Mouse (Mus musculus): ENCODE data around the gene Rap2b. TPM values are rescaled to one million over a fixed set of nuclear protein-coding genes. Genes with fewer than 3 reads are reported as not detected.
A peak's percentile ranks its signal among the peaks of the same experiment; 100 is the strongest.

The Rap2b gene
- polyA plus RNA-seq, 1 experiment from 2014 or later, result 13.1 TPM

- no peak overlapping the region for H3K4me3 ChIP-seq (replicated peaks; ENCODE audit: low read length)
- 81% methylated on average over 1 of the region's 1 CpGs for WGBS
Measured at GRCm38 (mm10) chr3:61349433-61349832, 12.0 kb upstream of the Rap2b start.

GRCm38 (mm10) chr3:61355464-61355863, 6.0 kb upstream of the Rap2b start:
- no peaks in the 10 kb centered on the region for H3K27me3 ChIP-seq (ENCODE audit: control insufficient read depth, insufficient read depth, low read length)
- ATAC-seq (ENCODE audit: low FRiP score), result no peak

More at GRCm38 (mm10) chr3:61349433-61349832, 12.0 kb upstream of the Rap2b start:
- no peaks in the 10 kb centered on the region for H3K4me1 ChIP-seq (replicated peaks; ENCODE audit: control insufficient read depth, insufficient read depth, low read length)
- H3K27me3 ChIP-seq (ENCODE audit: control insufficient read depth, insufficient read depth, low read length), result no peaks in the 10 kb centered on the region
- H3K36me3 ChIP-seq (replicated peaks; ENCODE audit: control insufficient read depth, insufficient read depth), result no peaks in the 10 kb centered on the region
- DNase-seq (ENCODE audit: low spot score) (no peak), ATAC-seq (ENCODE audit: low FRiP score) (no peak)
- H3K4me2 ChIP-seq (replicated peaks), result no peak overlapping the region
- H3K9ac ChIP-seq, result no peak overlapping the region
- no peak overlapping the region for H3K27ac ChIP-seq
- H3K9me3 ChIP-seq (ENCODE audit: control insufficient read depth, low read length), result no peaks in the 10 kb centered on the region

GRCm38 (mm10) chr3:61358107-61358506, 3.3 kb upstream of the Rap2b start:
- ATAC-seq (ENCODE audit: low FRiP score) (no peak), DNase-seq (ENCODE audit: low spot score) (peak; percentile 62)
- H3K4me2 ChIP-seq (replicated peaks), result no peak overlapping the region
- H3K9ac ChIP-seq, result no peak overlapping the region
- no peaks in the 10 kb centered on the region for H3K4me1 ChIP-seq (replicated peaks; ENCODE audit: control insufficient read depth, insufficient read depth, low read length)
- H3K9me3 ChIP-seq (ENCODE audit: control insufficient read depth, low read length), result no peaks in the 10 kb centered on the region
- no peak overlapping the region for H3K4me3 ChIP-seq (replicated peaks; ENCODE audit: low read length)
- WGBS, result 45% methylated on average over 6 of the region's 6 CpGs
- no peaks in the 10 kb centered on the region for H3K36me3 ChIP-seq (replicated peaks; ENCODE audit: control insufficient read depth, insufficient read depth)
- H3K27ac ChIP-seq, result no peak overlapping the region
- H3K27me3 ChIP-seq (ENCODE audit: control insufficient read depth, insufficient read depth, low read length), result no peaks in the 10 kb centered on the region

More at GRCm38 (mm10) chr3:61355464-61355863, 6.0 kb upstream of the Rap2b start:
- WGBS, result 58% methylated on average over 1 of the region's 1 CpGs
- Histone ChIP-seq H3K4me1 (replicated peaks; ENCODE audit: control insufficient read depth, insufficient read depth, low read length) (no peaks in the 10 kb centered on the region), H3K27ac (no peak overlapping the region), H3K9me3 (ENCODE audit: control insufficient read depth, low read length) (no peaks in the 10 kb centered on the region), H3K9ac (no peak overlapping the region), H3K4me3 (replicated peaks; ENCODE audit: low read length) (no peak overlapping the region), H3K4me2 (replicated peaks) (no peak overlapping the region), H3K36me3 (replicated peaks; ENCODE audit: control insufficient read depth, insufficient read depth) (no peaks in the 10 kb centered on the region)
- no peak for DNase-seq (ENCODE audit: low spot score)

- DNase-seq (ENCODE audit: low spot score), result no peak
- no peaks in the 10 kb centered on the region for H3K36me3 ChIP-seq (replicated peaks; ENCODE audit: control insufficient read depth, insufficient read depth)
- WGBS, result 63% methylated on average over 7 of the region's 7 CpGs
- H3K27ac ChIP-seq, result no peak overlapping the region
- no peak overlapping the region for H3K9ac ChIP-seq
- H3K4me2 ChIP-seq (replicated peaks), result no peak overlapping the region
- H3K4me1 ChIP-seq (replicated peaks; ENCODE audit: control insufficient read depth, insufficient read depth, low read length), result no peaks in the 10 kb centered on the region
- no peaks in the 10 kb centered on the region for H3K27me3 ChIP-seq (ENCODE audit: control insufficient read depth, insufficient read depth, low read length)
- no peak overlapping the region for H3K4me3 ChIP-seq (replicated peaks; ENCODE audit: low read length)
- H3K9me3 ChIP-seq (ENCODE audit: control insufficient read depth, low read length), result no peaks in the 10 kb centered on the region
- no peak for ATAC-seq (ENCODE audit: low FRiP score)
Measured at GRCm38 (mm10) chr3:61358756-61359293, 2.6 kb upstream of the Rap2b start.

- no peaks in the 10 kb centered on the region for H3K9me3 ChIP-seq (ENCODE audit: control insufficient read depth, low read length)
- peaks cover 18% of the 10 kb centered on the region for H3K4me1 ChIP-seq (replicated peaks; ENCODE audit: control insufficient read depth, insufficient read depth, low read length)
- H3K27ac ChIP-seq, result peak overlapping the region; percentile 72
- peak overlapping the region; percentile 91 for H3K4me2 ChIP-seq (replicated peaks)
- peak overlapping the region; percentile 84 for H3K4me3 ChIP-seq (replicated peaks; ENCODE audit: low read length)
- WGBS, result 7% methylated on average over 9 of the region's 9 CpGs
- peak overlapping the region; percentile 54 for H3K9ac ChIP-seq
- no peaks in the 10 kb centered on the region for H3K36me3 ChIP-seq (replicated peaks; ENCODE audit: control insufficient read depth, insufficient read depth)
- H3K27me3 ChIP-seq (ENCODE audit: control insufficient read depth, insufficient read depth, low read length), result no peaks in the 10 kb centered on the region
- DNase-seq (ENCODE audit: low spot score), result no peak
- ATAC-seq (ENCODE audit: low FRiP score), result no peak
Measured at GRCm38 (mm10) chr3:61362821-61363160, 1.4 kb downstream of the Rap2b start.

- Histone ChIP-seq H3K36me3 (replicated peaks; ENCODE audit: control insufficient read depth, insufficient read depth) (no peaks in the 10 kb centered on the region), H3K4me3 (replicated peaks; ENCODE audit: low read length) (peak overlapping the region; percentile 84), H3K9ac (peak overlapping the region; percentile 82), H3K4me1 (replicated peaks; ENCODE audit: control insufficient read depth, insufficient read depth, low read length) (peaks cover 24% of the 10 kb centered on the region), H3K9me3 (ENCODE audit: control insufficient read depth, low read length) (no peaks in the 10 kb centered on the region), H3K4me2 (replicated peaks) (peak overlapping the region; percentile 91), H3K27ac (peak overlapping the region; percentile 72), H3K27me3 (ENCODE audit: control insufficient read depth, insufficient read depth, low read length) (no peaks in the 10 kb centered on the region)
- WGBS, result under 1% methylated on average over 30 of the region's 30 CpGs
- ATAC-seq (ENCODE audit: low FRiP score) (peak; percentile 92), DNase-seq (ENCODE audit: low spot score) (peak; percentile 93)
Measured at GRCm38 (mm10) chr3:61363161-61363988, 1.9 kb downstream of the Rap2b start.

- peak overlapping the region; percentile 83 for H3K27ac ChIP-seq
Measured at GRCm38 (mm10) chr3:61363989-61364660, 2.7 kb downstream of the Rap2b start.

GRCm38 (mm10) chr3:61364661-61364977, 3.2 kb downstream of the Rap2b start:
- ATAC-seq (ENCODE audit: low FRiP score) (peak; percentile 53), DNase-seq (ENCODE audit: low spot score) (no peak)
- Histone ChIP-seq H3K27ac (peak overlapping the region; percentile 83), H3K9me3 (ENCODE audit: control insufficient read depth, low read length) (no peaks in the 10 kb centered on the region), H3K4me2 (replicated peaks) (peak overlapping the region; percentile 91), H3K9ac (peak overlapping the region; percentile 82), H3K27me3 (ENCODE audit: control insufficient read depth, insufficient read depth, low read length) (no peaks in the 10 kb centered on the region), H3K36me3 (replicated peaks; ENCODE audit: control insufficient read depth, insufficient read depth) (no peaks in the 10 kb centered on the region), H3K4me3 (replicated peaks; ENCODE audit: low read length) (peak overlapping the region; percentile 84), H3K4me1 (replicated peaks; ENCODE audit: control insufficient read depth, insufficient read depth, low read length) (peaks cover 29% of the 10 kb centered on the region)
- WGBS, result 1% methylated on average over 33 of the region's 33 CpGs

More at GRCm38 (mm10) chr3:61363989-61364660, 2.7 kb downstream of the Rap2b start:
- Histone ChIP-seq H3K9ac (peak overlapping the region; percentile 82), H3K4me3 (replicated peaks; ENCODE audit: low read length) (peak overlapping the region; percentile 84), H3K36me3 (replicated peaks; ENCODE audit: control insufficient read depth, insufficient read depth) (no peaks in the 10 kb centered on the region), H3K9me3 (ENCODE audit: control insufficient read depth, low read length) (no peaks in the 10 kb centered on the region), H3K27me3 (ENCODE audit: control insufficient read depth, insufficient read depth, low read length) (no peaks in the 10 kb centered on the region), H3K4me1 (replicated peaks; ENCODE audit: control insufficient read depth, insufficient read depth, low read length) (peaks cover 29% of the 10 kb centered on the region), H3K4me2 (replicated peaks) (peak overlapping the region; percentile 91)
- ATAC-seq (ENCODE audit: low FRiP score), result peak; percentile 94
- peak; percentile 94 for DNase-seq (ENCODE audit: low spot score)
- WGBS, result under 1% methylated on average over 50 of the region's 51 CpGs
